Mouse (Mus musculus): ENCODE measurements around the gene Myb. TPM values are rescaled to one million over a fixed set of nuclear protein-coding genes. Genes with fewer than 3 reads are reported as not detected.

Myb gene
- polyA plus RNA-seq, 1 experiment from 2014 or later = 4.6 TPM

DNA sequence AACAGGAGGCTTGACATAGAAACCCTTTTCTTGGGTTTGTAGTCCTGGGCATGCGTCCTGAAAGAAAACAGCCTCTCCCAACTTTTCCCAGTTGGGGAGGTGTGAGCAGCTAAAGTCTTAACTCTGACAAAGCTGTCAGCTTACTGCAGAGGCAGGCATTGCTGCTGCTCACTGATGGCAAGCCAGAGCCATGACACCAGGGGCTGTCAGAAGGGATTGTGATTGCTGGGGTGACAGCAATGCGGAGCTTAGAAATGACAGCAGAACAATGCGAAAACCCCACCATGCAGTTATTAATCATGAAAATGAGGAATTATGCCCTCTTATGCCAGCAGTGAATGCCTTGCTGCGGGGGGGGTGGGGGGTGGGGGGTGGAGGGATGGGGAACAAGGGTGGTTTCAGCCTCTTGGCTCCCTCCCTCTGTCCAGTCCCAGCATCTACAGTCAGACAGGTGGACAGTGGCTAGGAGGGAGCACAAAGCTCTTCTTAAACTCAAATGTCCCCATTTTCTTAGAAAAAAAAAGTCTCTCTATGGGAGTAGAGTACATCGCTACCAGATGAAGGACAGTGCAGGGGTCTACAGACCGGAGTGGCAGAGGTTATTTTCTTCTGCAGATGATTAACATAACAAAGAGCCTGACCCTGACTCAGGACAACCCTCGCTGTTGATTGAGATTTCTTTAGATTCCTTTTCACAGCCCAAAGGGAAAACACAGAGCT, 51.3 kb downstream of the Myb start:
- ATAC-seq (ENCODE audit: low FRiP score, low read depth) = no peak
- Histone ChIP-seq H3K9me3 (0 out of 2 replicates have a peak, but pooled peaks cover 3% of the 10 kb centered on the region), H3K27me3 (no peaks in the 10 kb centered on the region), H3K9ac (no peak overlapping the region), H3K4me2 (replicated peaks) (no peak overlapping the region), H3K36me3 (no peaks in the 10 kb centered on the region), H3K4me3 (no peak overlapping the region), H3K4me1 (no peaks in the 10 kb centered on the region), H3K27ac (no peak overlapping the region)
- 48% methylated on average over 7 of the region's 7 CpGs for WGBS

DNA sequence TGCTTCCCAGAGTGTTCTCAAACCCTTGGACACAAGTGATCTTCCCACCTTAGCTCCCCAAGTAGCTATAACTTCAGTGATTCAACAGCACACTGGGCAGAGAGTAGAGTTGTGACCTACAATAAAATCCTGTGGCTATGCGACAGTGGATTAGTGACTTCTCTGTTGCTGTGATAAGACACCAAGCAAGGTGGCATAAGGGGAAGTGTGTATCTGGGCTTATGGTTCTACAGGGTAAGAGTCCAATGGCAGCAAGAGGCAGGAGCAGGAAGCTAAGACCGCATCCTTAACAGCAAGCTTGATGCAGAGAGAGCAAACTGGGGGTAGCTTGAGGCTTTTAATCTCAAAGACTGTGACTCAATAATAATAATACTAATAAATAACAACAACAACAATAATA, 52.0 kb downstream of the Myb start:
- WGBS = 84% methylated on average over 2 of the region's 2 CpGs
- Histone ChIP-seq H3K9me3 (0 out of 2 replicates have a peak, but pooled peaks cover 3% of the 10 kb centered on the region), H3K9ac (no peak overlapping the region), H3K4me3 (no peak overlapping the region), H3K4me1 (no peaks in the 10 kb centered on the region), H3K27ac (no peak overlapping the region), H3K4me2 (replicated peaks) (no peak overlapping the region), H3K27me3 (no peaks in the 10 kb centered on the region), H3K36me3 (no peaks in the 10 kb centered on the region)
- ATAC-seq (ENCODE audit: low FRiP score, low read depth) = no peak

DNA sequence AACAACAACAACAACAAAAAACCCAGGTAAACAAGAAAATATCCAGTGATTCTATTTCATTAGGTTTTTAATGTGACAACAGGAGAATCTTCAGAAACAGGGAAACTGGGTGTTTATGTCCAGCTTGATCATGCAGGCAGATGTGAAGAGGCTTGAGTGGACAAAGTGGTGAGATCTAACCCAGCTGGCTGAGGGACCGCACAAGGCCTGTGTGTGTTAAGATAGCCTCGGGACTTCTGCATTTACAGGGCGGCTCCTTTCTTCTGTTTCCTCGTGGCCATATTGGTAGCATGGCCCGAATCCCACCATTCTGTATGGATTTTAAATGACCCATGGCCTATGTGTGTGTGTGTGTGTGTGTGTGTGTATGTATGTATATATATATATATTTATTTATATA, 52.6 kb downstream of the Myb start:
- no peaks in the 10 kb centered on the region for H3K36me3 ChIP-seq
- 0 out of 2 replicates have a peak, but pooled peaks cover 3% of the 10 kb centered on the region for H3K9me3 ChIP-seq
- no peak for ATAC-seq (ENCODE audit: low FRiP score, low read depth)
- no peak overlapping the region for H3K4me3 ChIP-seq
- H3K4me1 ChIP-seq = no peaks in the 10 kb centered on the region
- H3K4me2 ChIP-seq (replicated peaks) = no peak overlapping the region
- no peak overlapping the region for H3K9ac ChIP-seq
- 86% methylated on average over 5 of the region's 5 CpGs for WGBS
- no peaks in the 10 kb centered on the region for H3K27me3 ChIP-seq
- no peak overlapping the region for H3K27ac ChIP-seq

DNA sequence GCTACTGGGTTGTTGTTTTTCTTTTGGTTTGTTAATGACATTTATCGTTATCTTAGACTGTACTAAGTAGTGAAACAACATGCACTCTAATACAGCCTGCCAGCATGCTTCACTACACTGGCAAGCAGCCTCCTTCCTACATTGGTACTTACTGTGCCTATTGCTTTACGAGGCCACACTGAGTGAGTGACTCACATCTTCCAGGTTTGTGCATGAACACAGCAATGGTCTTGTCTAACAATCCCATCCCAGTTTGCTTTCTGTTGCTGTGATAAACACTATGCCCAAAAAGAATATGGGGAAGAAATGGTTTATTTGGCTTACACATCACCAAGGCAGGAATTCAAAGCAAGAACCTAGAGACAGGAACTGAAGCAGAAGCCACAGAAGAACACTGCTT, 55.6 kb downstream of the Myb start:
- no peak overlapping the region for H3K9ac ChIP-seq
- 0 out of 2 replicates have a peak, but pooled peaks cover 3% of the 10 kb centered on the region for H3K9me3 ChIP-seq
- H3K4me1 ChIP-seq = peaks cover 6% of the 10 kb centered on the region; the same call in 1 of the 2 replicates
- H3K36me3 ChIP-seq = no peaks in the 10 kb centered on the region
- no peak for ATAC-seq (ENCODE audit: low FRiP score, low read depth)
- no peaks in the 10 kb centered on the region for H3K27me3 ChIP-seq
- no peak overlapping the region for H3K4me3 ChIP-seq
- H3K4me2 ChIP-seq (replicated peaks) = no peak overlapping the region
- H3K27ac ChIP-seq = no peak overlapping the region
- 93% methylated on average over 2 of the region's 2 CpGs for WGBS

DNA sequence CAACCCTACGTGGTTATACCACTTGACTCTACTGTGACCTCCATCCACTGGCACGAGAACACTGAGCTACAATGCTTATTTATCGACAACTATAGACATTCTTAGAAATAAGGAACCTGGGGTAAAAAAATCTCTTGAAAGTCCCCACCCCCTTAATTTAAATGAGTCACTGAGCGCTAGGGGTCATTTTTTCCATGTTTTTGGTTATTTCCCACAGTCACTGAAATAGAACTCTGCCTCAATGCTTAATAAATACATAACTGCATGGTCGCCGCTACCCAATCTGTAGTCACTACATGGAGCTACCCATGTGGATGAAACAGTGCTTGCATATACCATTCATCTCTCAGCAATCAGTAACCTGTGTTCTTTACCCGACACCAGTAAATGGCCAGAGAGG, 58.1 kb downstream of the Myb start:
- Histone ChIP-seq H3K9ac (no peak overlapping the region), H3K4me3 (no peak overlapping the region), H3K4me1 (peaks cover 6% of the 10 kb centered on the region; the same call in 1 of the 2 replicates), H3K36me3 (no peaks in the 10 kb centered on the region), H3K27me3 (no peaks in the 10 kb centered on the region), H3K9me3 (0 out of 2 replicates have a peak, but pooled peaks cover 3% of the 10 kb centered on the region), H3K4me2 (replicated peaks) (no peak overlapping the region), H3K27ac (no peak overlapping the region)
- WGBS = 86% methylated on average over 7 of the region's 7 CpGs
- no peak for ATAC-seq (ENCODE audit: low FRiP score, low read depth)

DNA sequence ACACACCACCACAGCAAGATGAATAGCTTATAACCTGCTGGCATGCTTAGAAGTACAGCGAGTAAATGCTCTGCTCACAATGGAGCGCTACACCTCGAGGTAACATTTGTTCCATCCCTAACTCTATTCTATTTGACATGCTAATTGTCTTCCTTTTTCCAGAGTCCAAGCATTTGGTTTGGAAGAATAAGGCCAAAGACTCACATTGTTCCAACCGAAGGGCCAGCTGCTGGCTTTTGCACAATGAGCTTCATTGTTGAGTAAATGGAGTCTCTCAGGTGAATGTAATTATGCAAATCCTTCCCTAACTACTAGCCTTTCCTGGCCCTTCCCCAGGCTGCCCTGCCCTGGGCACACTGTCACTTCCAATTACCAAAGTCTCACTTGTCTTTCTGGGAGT, 58.8 kb downstream of the Myb start:
- WGBS = 38% methylated on average over 4 of the region's 4 CpGs
- Histone ChIP-seq H3K36me3 (no peaks in the 10 kb centered on the region), H3K4me2 (replicated peaks) (no peak overlapping the region), H3K4me3 (no peak overlapping the region), H3K9me3 (no peaks in the 10 kb centered on the region), H3K9ac (no peak overlapping the region), H3K27ac (no peak overlapping the region), H3K27me3 (no peaks in the 10 kb centered on the region), H3K4me1 (peaks cover 6% of the 10 kb centered on the region; the same call in 1 of the 2 replicates)
- no peak for ATAC-seq (ENCODE audit: low FRiP score, low read depth)

DNA sequence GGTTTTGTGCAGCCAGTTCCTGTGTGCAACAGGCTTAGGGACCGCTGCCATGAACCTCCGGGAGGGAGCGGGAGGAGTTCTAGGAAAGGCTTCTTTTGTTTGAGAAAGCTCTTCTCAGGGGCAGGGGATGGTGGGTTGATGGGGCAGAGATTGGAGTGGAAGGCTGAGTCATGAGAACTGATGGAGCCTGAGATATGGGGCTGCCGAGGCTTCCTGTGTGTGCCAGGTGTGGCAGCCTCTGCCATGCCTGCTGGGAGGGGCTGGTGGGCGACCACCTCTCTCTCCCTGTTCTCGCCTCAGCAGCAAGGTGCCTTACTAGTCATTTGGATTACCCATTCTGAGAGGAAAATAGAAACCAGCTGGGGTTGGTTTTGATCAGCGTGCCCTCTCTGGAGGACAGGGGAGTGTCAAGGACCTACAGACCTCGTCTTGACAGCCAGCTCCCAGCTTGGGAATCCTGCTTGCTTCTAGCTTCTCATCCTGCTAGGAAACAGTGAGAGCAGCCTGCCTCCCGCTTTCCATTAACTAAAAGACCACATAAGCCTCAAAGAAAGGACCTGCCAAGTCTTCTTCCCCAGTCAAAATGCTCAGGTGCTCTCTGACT, 60.0 kb downstream of the Myb start:
- H3K36me3 ChIP-seq = no peaks in the 10 kb centered on the region
- H3K9ac ChIP-seq = no peak overlapping the region
- no peak overlapping the region for H3K27ac ChIP-seq
- H3K4me1 ChIP-seq = peaks cover 6% of the 10 kb centered on the region; the same call in 1 of the 2 replicates
- H3K9me3 ChIP-seq = no peaks in the 10 kb centered on the region
- no peaks in the 10 kb centered on the region for H3K27me3 ChIP-seq
- H3K4me3 ChIP-seq = no peak overlapping the region
- ATAC-seq (ENCODE audit: low FRiP score, low read depth) = no peak
- 44% methylated on average over 9 of the region's 9 CpGs for WGBS
- no peak overlapping the region for H3K4me2 ChIP-seq (replicated peaks)

DNA sequence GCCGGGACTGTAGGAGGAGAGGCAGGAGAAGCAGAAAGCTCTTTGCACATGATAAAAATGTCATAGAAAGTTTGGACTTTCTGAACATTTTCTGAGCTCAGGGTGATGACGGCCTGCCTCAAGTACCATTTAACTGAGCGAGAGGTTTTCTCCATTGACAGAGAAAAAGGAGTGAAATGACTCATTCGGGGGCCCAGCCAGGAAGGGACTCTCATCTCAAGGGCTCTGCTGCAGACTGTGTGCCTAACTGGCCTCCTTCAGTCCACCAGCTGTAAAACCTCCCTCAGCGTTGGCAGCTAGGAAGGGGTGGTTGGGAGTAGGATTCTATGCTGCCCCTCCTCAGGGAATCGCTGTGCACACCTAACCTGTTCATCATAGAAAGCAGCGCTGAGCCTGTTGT, 61.3 kb downstream of the Myb start:
- Histone ChIP-seq H3K36me3 (no peaks in the 10 kb centered on the region), H3K4me1 (peaks cover 6% of the 10 kb centered on the region; the same call in 1 of the 2 replicates), H3K27me3 (no peaks in the 10 kb centered on the region), H3K27ac (no peak overlapping the region), H3K9ac (no peak overlapping the region), H3K4me3 (no peak overlapping the region), H3K4me2 (replicated peaks) (no peak overlapping the region), H3K9me3 (no peaks in the 10 kb centered on the region)
- ATAC-seq (ENCODE audit: low FRiP score, low read depth) = no peak
- 81% methylated on average over 7 of the region's 7 CpGs for WGBS

DNA sequence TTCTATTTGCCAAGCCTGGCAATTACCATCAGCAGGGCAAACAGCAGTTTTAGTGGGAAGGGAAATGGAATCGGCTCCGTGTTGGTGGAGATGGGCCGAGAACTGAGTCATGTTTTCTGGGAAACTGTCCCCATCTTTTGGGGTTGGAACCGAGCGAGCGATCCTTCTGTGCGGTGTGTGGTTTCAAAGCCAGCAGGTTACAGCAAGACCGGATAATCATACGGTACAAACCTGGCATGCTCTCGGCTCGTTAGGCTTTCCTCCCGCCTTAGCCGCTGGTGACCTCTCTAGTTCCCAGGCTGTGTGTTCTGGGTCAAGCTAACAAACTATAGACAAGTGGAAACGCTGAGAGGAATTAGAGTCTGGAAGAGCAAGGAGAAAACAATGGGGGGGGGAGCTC, 65.2 kb downstream of the Myb start:
- Histone ChIP-seq H3K4me2 (replicated peaks) (no peak overlapping the region), H3K4me3 (no peak overlapping the region), H3K27ac (no peak overlapping the region), H3K9me3 (no peaks in the 10 kb centered on the region), H3K4me1 (peaks cover 19% of the 10 kb centered on the region), H3K27me3 (no peaks in the 10 kb centered on the region), H3K9ac (no peak overlapping the region), H3K36me3 (no peaks in the 10 kb centered on the region)
- WGBS = 83% methylated on average over 14 of the region's 14 CpGs
- no peak for ATAC-seq (ENCODE audit: low FRiP score, low read depth)

DNA sequence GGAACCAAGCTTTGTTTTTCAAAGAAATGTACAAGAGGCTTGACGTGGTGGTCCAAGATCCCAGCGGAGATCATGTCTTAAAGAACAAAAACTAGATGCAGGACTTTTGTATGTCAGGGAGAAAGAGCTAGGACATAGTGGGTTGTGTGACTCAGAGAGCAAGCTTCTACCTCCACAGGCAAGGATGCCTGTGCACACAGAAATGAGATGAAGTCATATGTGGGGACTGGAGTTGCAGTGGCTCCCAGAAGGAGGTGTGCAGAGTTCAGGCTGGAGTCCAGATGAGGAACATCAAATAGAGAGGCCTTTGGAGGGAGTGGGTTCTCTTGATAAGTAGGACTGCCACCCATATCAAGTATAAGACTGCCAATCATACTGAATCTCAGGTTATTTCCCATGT, 65.9 kb downstream of the Myb start:
- H3K9me3 ChIP-seq = no peaks in the 10 kb centered on the region
- H3K4me3 ChIP-seq = no peak overlapping the region
- no peak overlapping the region for H3K4me2 ChIP-seq (replicated peaks)
- no peak overlapping the region for H3K27ac ChIP-seq
- no peak for ATAC-seq (ENCODE audit: low FRiP score, low read depth)
- 88% methylated on average over 2 of the region's 2 CpGs for WGBS
- no peak overlapping the region for H3K9ac ChIP-seq
- peaks cover 16% of the 10 kb centered on the region for H3K4me1 ChIP-seq
- no peaks in the 10 kb centered on the region for H3K36me3 ChIP-seq
- no peaks in the 10 kb centered on the region for H3K27me3 ChIP-seq

DNA sequence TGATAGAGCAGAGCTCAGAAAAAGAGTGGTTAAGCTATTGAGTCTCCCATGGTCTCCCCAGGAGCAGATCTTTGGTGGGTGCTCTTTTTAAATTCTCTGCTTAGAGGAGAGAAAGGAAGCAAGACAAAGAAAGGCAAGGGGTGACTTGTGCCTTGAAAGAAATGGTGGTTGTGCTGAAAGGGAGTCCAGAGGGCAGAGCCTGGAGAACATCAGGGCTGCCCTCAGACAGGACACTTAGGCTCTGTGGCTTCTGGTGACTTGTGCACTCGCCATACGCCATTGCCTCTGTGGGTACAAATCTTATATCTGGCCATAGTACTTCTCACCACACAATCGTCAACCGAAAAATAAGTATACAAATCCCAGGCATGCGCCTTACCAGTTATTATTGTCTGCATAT, 67.5 kb downstream of the Myb start:
- Histone ChIP-seq H3K9ac (no peak overlapping the region), H3K4me1 (peaks cover 16% of the 10 kb centered on the region), H3K27ac (no peak overlapping the region), H3K9me3 (no peaks in the 10 kb centered on the region), H3K27me3 (no peaks in the 10 kb centered on the region), H3K4me3 (no peak overlapping the region), H3K4me2 (replicated peaks) (no peak overlapping the region), H3K36me3 (no peaks in the 10 kb centered on the region)
- ATAC-seq (ENCODE audit: low FRiP score, low read depth) = no peak
- 93% methylated on average over 5 of the region's 5 CpGs for WGBS

DNA sequence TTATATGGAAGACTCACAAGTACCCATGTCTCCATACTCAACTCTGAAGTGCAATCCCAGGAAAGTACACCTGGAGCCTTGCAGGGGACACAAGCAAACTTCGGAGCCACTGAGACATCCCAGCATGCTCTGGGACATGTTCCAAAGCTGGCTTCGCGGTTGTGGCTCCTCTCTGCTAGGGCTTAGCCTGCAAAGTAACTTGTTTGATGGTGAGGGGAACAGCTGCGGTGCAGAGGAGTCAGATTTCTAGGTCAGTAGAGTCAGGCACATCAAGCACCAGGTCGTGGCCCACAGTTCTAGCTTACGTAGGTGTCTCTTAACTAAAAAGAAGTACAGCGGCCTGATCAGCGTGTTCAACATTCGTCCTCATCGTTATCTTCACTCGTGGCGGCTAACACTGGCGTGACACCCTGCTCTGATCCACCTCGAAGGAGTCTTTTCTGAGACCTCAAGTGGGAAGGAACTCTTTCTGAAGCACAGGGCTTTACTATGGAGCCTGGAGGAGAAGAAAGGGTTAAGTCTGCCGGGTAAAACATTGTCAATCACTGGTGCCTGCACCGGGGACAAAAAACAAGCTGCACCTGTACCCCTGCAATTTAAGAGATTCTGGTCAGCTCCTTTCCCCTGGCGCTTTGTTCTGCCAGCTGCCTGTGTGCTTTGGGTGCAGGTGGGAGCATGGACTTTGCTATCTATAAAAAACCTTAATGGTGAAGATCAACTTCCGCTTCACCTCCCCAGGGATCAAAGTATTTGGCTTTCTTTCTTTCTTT, 68.1 kb downstream of the Myb start:
- H3K27me3 ChIP-seq = no peaks in the 10 kb centered on the region
- peaks cover 20% of the 10 kb centered on the region for H3K4me1 ChIP-seq
- H3K36me3 ChIP-seq = no peaks in the 10 kb centered on the region
- no peak for ATAC-seq (ENCODE audit: low FRiP score, low read depth)
- no peak overlapping the region for H3K9ac ChIP-seq
- no peaks in the 10 kb centered on the region for H3K9me3 ChIP-seq
- WGBS = 38% methylated on average over 18 of the region's 18 CpGs
- no peak overlapping the region for H3K4me3 ChIP-seq
- no peak overlapping the region for H3K27ac ChIP-seq
- no peak overlapping the region for H3K4me2 ChIP-seq (replicated peaks)
